Mouse (Mus musculus): ENCODE measurements at regions not wholly inside any gene's neighbourhood (a gene's known extent, or its start where the extent isn't known, plus 50 kb on each side); places are given as distances from the start of the nearest gene placed in this dataset.
A peak's percentile ranks its signal among the peaks of the same experiment; 100 is the strongest.

DNA sequence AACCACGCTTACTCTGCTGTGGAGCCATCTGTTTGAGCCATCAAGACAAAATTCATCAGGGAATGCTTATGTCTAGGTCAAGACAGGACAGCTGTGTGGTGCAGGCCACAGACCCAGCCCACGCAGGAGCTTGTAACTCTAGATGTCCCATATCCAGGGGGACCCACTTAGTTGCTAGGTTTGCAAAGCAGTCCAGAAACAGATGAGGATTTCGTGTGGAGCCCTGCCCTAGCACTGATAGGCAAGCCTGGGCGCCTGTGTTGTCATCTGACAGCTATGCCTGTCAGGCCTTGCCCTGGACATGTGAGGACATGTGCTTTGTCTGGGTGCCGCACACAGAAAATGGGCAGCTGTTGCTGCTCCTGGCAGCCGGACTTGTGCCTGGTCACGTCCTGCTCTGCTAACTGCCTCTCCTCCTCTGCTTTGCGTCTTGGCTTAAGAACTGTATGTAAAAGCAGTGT lies 335.1 kb downstream of the Foxo1 start:
- DNase-seq (ENCODE audit: low spot score in 2 of 2): no peak

- peak; percentile 33 to 56 for DNase-seq (ENCODE audit: low spot score in 2 of 2)
Observed at GRCm38 (mm10) chr3:52601011-52601745, 333.0 kb downstream of the Foxo1 start.

- peak in 1 of 2 experiments; percentile 5 for DNase-seq (ENCODE audit: low spot score in 2 of 2)
Observed at GRCm38 (mm10) chr3:52600581-52600980, 332.4 kb downstream of the Foxo1 start.

GRCm38 (mm10) chr3:52600146-52600545 lies 332.0 kb downstream of the Foxo1 start:
- no peak for DNase-seq (ENCODE audit: low spot score in 2 of 2)

GRCm38 (mm10) chr3:52586418-52586817 lies 318.3 kb downstream of the Foxo1 start:
- no peak for DNase-seq (ENCODE audit: low spot score in 2 of 2)

GRCm38 (mm10) chr3:52579917-52580316 lies 311.8 kb downstream of the Foxo1 start:
- DNase-seq (ENCODE audit: low spot score in 2 of 2): no peak

- no peak for DNase-seq (ENCODE audit: low spot score in 2 of 2)
Observed at GRCm38 (mm10) chr3:52579096-52579495, 311.0 kb downstream of the Foxo1 start.

DNA sequence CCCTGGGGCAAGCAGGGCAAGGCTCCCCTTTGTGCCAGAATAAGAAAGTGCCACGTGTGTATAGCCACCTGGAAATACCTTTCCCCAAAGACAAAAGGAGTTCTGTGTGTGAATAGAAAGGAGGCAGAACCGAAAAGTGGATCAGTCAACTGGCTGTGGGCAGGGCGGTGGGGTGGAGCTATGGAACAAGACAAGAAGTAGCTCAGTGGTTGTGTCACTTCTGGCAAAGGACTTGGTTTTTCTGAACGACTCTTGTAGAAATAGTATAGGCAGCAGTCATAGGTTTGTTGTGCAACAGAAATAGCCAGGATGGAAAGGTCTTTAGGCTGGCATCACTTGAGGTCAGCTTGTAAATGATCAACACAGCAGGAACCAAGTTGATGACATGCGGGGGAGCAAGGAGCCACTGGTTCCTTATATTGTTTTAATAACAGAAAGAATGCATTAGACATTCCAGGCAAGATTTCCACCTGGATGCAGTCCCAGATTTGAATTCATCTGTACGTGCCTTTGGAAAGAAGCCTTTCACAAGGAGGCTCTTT lies 308.6 kb downstream of the Foxo1 start:
- no peak for DNase-seq (ENCODE audit: low spot score in 2 of 2)

GRCm38 (mm10) chr3:52575237-52575798 lies 307.2 kb downstream of the Foxo1 start:
- DNase-seq (ENCODE audit: low spot score in 2 of 2): no peak

GRCm38 (mm10) chr3:52574341-52574740 lies 306.2 kb downstream of the Foxo1 start:
- no peak for DNase-seq (ENCODE audit: low spot score in 2 of 2)

- DNase-seq (ENCODE audit: low spot score in 2 of 2): no peak
Observed at GRCm38 (mm10) chr3:52573806-52574205, 305.7 kb downstream of the Foxo1 start.

- no peak for DNase-seq (ENCODE audit: low spot score in 2 of 2)
Observed at GRCm38 (mm10) chr3:52572514-52573485, 304.7 kb downstream of the Foxo1 start.

DNA sequence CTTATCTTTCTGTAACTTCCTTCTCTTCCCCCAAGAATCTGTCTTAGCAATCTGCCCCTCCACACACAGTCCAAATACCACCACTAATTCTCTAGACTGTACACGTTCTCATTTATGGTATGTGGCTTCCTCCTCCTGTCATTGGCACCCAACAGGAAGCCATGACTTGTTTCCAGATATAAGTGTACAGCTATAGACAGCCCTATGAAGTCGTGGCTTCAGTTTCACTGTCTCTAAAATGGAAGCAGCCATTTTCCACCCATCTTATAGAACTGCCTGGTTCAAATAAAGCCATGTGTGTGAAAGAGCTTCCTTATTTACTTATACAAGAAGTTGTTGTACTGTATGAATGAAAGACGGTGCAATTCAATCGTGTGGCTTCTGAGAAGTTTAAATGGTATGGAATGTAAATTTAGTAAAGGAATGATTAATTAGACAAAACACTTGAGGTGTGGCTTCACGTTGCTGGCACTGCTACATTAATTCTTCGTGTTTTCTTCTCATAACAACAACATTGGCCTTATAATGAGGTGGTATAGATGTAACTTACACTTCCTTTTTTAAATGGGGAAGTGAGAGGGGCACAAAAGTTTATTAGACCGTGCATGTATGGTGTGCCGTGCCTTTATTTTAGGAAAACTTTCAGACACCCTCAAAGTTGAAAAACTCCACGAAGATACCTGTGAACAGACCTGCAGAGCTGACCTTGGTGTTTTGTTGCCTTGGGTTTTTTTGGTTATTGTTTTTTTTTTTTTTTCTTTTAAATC lies 299.7 kb downstream of the Foxo1 start:
- DNase-seq (ENCODE audit: low spot score in 2 of 2): no peak

- DNase-seq (ENCODE audit: low spot score in 2 of 2): no peak
Observed at GRCm38 (mm10) chr3:52563595-52563994, 295.5 kb downstream of the Foxo1 start.

DNA sequence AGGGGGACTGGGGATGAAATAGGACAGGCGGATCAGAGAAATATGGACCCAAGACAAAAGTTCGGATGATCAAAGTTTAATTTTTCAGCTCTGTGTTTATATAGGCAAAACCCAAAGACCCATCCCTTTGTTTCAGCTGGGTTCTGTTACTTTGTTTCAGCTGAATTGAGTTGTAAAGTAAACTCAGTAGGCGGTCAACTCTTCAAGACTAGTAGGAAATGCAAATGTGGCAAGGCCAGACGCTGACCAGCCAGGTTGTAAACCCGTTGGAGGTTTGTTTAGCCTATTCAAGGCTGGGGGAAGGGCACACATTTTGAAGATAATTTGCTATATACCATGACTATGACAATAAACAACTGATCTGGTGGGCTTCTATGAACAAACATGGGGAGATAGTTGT lies 294.7 kb downstream of the Foxo1 start:
- DNase-seq (ENCODE audit: low spot score in 2 of 2): no peak

- no peak for DNase-seq (ENCODE audit: low spot score in 2 of 2)
Observed at GRCm38 (mm10) chr3:52559481-52559880, 291.3 kb downstream of the Foxo1 start.

- no peak for DNase-seq (ENCODE audit: low spot score in 2 of 2)
Observed at GRCm38 (mm10) chr3:52558765-52559164, 290.6 kb downstream of the Foxo1 start.

GRCm38 (mm10) chr3:52557296-52557695 lies 289.2 kb downstream of the Foxo1 start:
- DNase-seq (ENCODE audit: low spot score in 2 of 2): no peak

- no peak for DNase-seq (ENCODE audit: low spot score in 2 of 2)
Observed at GRCm38 (mm10) chr3:52555038-52555437, 286.9 kb downstream of the Foxo1 start.

DNA sequence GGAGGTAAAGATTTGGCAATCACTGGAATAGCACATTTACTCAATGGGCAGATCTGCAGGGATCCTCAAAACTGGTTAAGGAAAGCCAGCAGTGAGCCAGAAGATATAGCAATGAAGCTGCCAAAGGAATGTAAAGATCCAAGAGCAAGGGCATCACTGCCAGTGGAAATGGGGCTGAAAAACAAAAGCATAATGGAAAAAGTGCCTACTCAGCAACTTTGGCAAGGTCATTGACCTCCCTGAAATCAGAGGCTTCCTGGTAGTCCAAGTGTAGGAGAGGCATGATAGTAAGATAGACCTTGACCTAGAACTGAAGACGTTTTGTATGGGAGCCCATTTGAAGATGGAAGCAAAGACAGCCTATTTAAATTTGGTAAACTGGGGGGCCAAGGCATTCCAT lies 286.4 kb downstream of the Foxo1 start:
- DNase-seq (ENCODE audit: low spot score in 2 of 2): no peak

- DNase-seq (ENCODE audit: low spot score in 2 of 2): no peak
Observed at GRCm38 (mm10) chr3:52548201-52548893, 280.2 kb downstream of the Foxo1 start.

Measured in cerebellum, postnatal 4 days (tissue).